In genomic region chr3:33073905-33074265, GRCm38 (mm10) we compare ENCODE assay signal across 17 mouse cellular contexts.
DNase-seq lines count a peak whose midpoint lies in the region; ATAC-seq and TF ChIP-seq lines count a peak whose summit lies in the region.
"Had no signal": no experiment of that assay in that cellular context is flagged by ENCODE, and none has a peak within 500 bp of the region (broad histone marks: within the 10 kb centered on the region; RNA-seq: fewer than 3 reads in every experiment).

No protein-coding gene starts in this region.

- no peaks in the 10 kb centered on the region for H3K9me3 ChIP-seq in forebrain, embryonic 14.5 days (replicated peaks; ENCODE audit: control insufficient read depth, low read length)
- H3K9me3 ChIP-seq in forebrain, postnatal 0 days (ENCODE audit: low read length): no peaks in the 10 kb centered on the region
- H3K9me3 ChIP-seq in lung, embryonic 16.5 days (ENCODE audit: control insufficient read depth, low read length): no peaks in the 10 kb centered on the region
- H3K9me3 ChIP-seq in hindbrain, embryonic 15.5 days: no peaks in the 10 kb centered on the region
- no peaks in the 10 kb centered on the region for H3K9me3 ChIP-seq in midbrain, embryonic 14.5 days (ENCODE audit: control insufficient read depth, low read length)
- no peaks in the 10 kb centered on the region for H3K9me3 ChIP-seq in kidney, embryonic 15.5 days (replicated peaks)

- H3K27me3 ChIP-seq in forebrain, embryonic 14.5 days (replicated peaks; ENCODE audit: control insufficient read depth, insufficient read depth, low read length): no peaks in the 10 kb centered on the region
- H3K27me3 ChIP-seq in forebrain, postnatal 0 days (ENCODE audit: insufficient read depth, low read length): no peaks in the 10 kb centered on the region
- no peaks in the 10 kb centered on the region for H3K27me3 ChIP-seq in lung, embryonic 16.5 days (ENCODE audit: control insufficient read depth, insufficient read depth, low read depth, low read length)
- no peaks in the 10 kb centered on the region for H3K27me3 ChIP-seq in hindbrain, embryonic 15.5 days
- H3K27me3 ChIP-seq in midbrain, embryonic 14.5 days (ENCODE audit: control insufficient read depth, insufficient read depth, low read length): no peaks in the 10 kb centered on the region
- no peaks in the 10 kb centered on the region for H3K27me3 ChIP-seq in kidney, embryonic 15.5 days

- H3K4me3 ChIP-seq in forebrain, embryonic 14.5 days (ENCODE audit: low read depth, low read length): no peak overlapping the region
- H3K4me3 ChIP-seq in forebrain, postnatal 0 days (ENCODE audit: low read depth, low read length): no peak overlapping the region
- no peak overlapping the region for H3K4me3 ChIP-seq in lung, embryonic 16.5 days (ENCODE audit: low read length)
- no peak overlapping the region for H3K4me3 ChIP-seq in hindbrain, embryonic 15.5 days
- H3K4me3 ChIP-seq in midbrain, embryonic 14.5 days (replicated peaks; ENCODE audit: low read depth, low read length): no peak overlapping the region
- no peak overlapping the region for H3K4me3 ChIP-seq in kidney, embryonic 15.5 days (replicated peaks)

- H3K36me3 ChIP-seq in forebrain, embryonic 14.5 days (ENCODE audit: control insufficient read depth, insufficient read depth, low read length): no peaks in the 10 kb centered on the region
- H3K36me3 ChIP-seq in forebrain, postnatal 0 days (ENCODE audit: insufficient read depth): no peaks in the 10 kb centered on the region
- H3K36me3 ChIP-seq in lung, embryonic 16.5 days (ENCODE audit: control insufficient read depth, insufficient read depth, low read length): no peaks in the 10 kb centered on the region
- no peaks in the 10 kb centered on the region for H3K36me3 ChIP-seq in hindbrain, embryonic 15.5 days
- no peaks in the 10 kb centered on the region for H3K36me3 ChIP-seq in midbrain, embryonic 14.5 days (ENCODE audit: control insufficient read depth, insufficient read depth, low read length)
- H3K36me3 ChIP-seq in kidney, embryonic 15.5 days: no peaks in the 10 kb centered on the region

- TF ChIP-seq CTCF in forebrain, postnatal 0 days (IDR thresholded peaks at IDR 0.05; ENCODE audit: low read depth): no peak

- WGBS in forebrain, embryonic 14.5 days: 67% methylated on average over 1 of the region's 1 CpGs
- 68% methylated on average over 1 of the region's 1 CpGs for WGBS in forebrain, postnatal 0 days
- WGBS in lung, embryonic 16.5 days: 68% methylated on average over 1 of the region's 1 CpGs
- WGBS in hindbrain, embryonic 15.5 days: 74% methylated on average over 1 of the region's 1 CpGs
- 89% methylated on average over 1 of the region's 1 CpGs for WGBS in midbrain, embryonic 14.5 days
- 83% methylated on average over 1 of the region's 1 CpGs for WGBS in kidney, embryonic 15.5 days

- H3K4me2 ChIP-seq in forebrain, embryonic 14.5 days (ENCODE audit: low read length): no peak overlapping the region
- H3K4me2 ChIP-seq in forebrain, postnatal 0 days (ENCODE audit: low read depth): no peak overlapping the region
- H3K4me2 ChIP-seq in lung, embryonic 16.5 days (ENCODE audit: low read depth, low read length): no peak overlapping the region
- H3K4me2 ChIP-seq in hindbrain, embryonic 15.5 days: no peak overlapping the region
- H3K4me2 ChIP-seq in midbrain, embryonic 14.5 days (ENCODE audit: low read length): no peak overlapping the region
- H3K4me2 ChIP-seq in kidney, embryonic 15.5 days: no peak overlapping the region
- H3K4me2 ChIP-seq: heart, embryonic 11.5 days had no signal

- DNase-seq in forebrain, embryonic 14.5 days (ENCODE audit: low spot score): no peak
- DNase-seq in forebrain, postnatal 0 days: no peak
- DNase-seq in lung, postnatal 10 days: no peak
- no peak for DNase-seq in midbrain, embryonic 14.5 days
- DNase-seq: cerebellum, adult 11-12 months; cerebellum, postnatal 25 days; embryo, embryonic 11 days; heart, postnatal 10 days; kidney, adult 18-20 months; kidney, postnatal 10 days; liver had no signal

- H3K27ac ChIP-seq in forebrain, embryonic 14.5 days (ENCODE audit: low read depth, low read length): no peak overlapping the region
- no peak overlapping the region for H3K27ac ChIP-seq in forebrain, postnatal 0 days (ENCODE audit: low read depth, low read length)
- H3K27ac ChIP-seq in lung, embryonic 16.5 days (ENCODE audit: low read length): no peak overlapping the region
- H3K27ac ChIP-seq in hindbrain, embryonic 15.5 days (replicated peaks): peak overlapping the region; percentile 51; the same call in 1 of the 2 replicates
- no peak overlapping the region for H3K27ac ChIP-seq in midbrain, embryonic 14.5 days (replicated peaks; ENCODE audit: low read depth, low read length)
- H3K27ac ChIP-seq in kidney, embryonic 15.5 days: no peak overlapping the region
- H3K27ac ChIP-seq: macrophage; stomach, postnatal 0 days had no signal

- peaks cover 9% of the 10 kb centered on the region; the same call in 1 of the 2 replicates for H3K4me1 ChIP-seq in forebrain, embryonic 14.5 days (ENCODE audit: control insufficient read depth, insufficient read depth, low read length)
- H3K4me1 ChIP-seq in forebrain, postnatal 0 days (ENCODE audit: insufficient read depth): no peaks in the 10 kb centered on the region
- no peaks in the 10 kb centered on the region for H3K4me1 ChIP-seq in lung, embryonic 16.5 days (replicated peaks; ENCODE audit: control insufficient read depth, insufficient read depth, low read length)
- H3K4me1 ChIP-seq in hindbrain, embryonic 15.5 days (replicated peaks): peaks cover 9% of the 10 kb centered on the region
- no peaks in the 10 kb centered on the region; the same call in 1 of the 2 replicates for H3K4me1 ChIP-seq in midbrain, embryonic 14.5 days (ENCODE audit: control insufficient read depth, insufficient read depth, low read length)
- no peaks in the 10 kb centered on the region for H3K4me1 ChIP-seq in kidney, embryonic 15.5 days

- H3K9ac ChIP-seq in forebrain, embryonic 14.5 days (ENCODE audit: low read length): no peak overlapping the region
- H3K9ac ChIP-seq in forebrain, postnatal 0 days: no peak overlapping the region
- no peak overlapping the region for H3K9ac ChIP-seq in lung, embryonic 16.5 days (ENCODE audit: low read length)
- no peak overlapping the region for H3K9ac ChIP-seq in hindbrain, embryonic 15.5 days
- no peak overlapping the region for H3K9ac ChIP-seq in midbrain, embryonic 14.5 days (replicated peaks; ENCODE audit: low read length)
- no peak overlapping the region for H3K9ac ChIP-seq in kidney, embryonic 15.5 days

- ATAC-seq in forebrain, embryonic 14.5 days: peak; percentile 47; the same call in 1 of the 2 replicates
- no peak for ATAC-seq in forebrain, postnatal 0 days
- ATAC-seq in lung, embryonic 16.5 days (ENCODE audit: low read depth): peak; percentile 20; the same call in 1 of the 2 replicates
- ATAC-seq in hindbrain, embryonic 15.5 days (ENCODE audit: low FRiP score, low read depth): no peak
- 0 out of 2 replicates have a peak, but pooled peaks have one; percentile 47 for ATAC-seq in midbrain, embryonic 14.5 days (ENCODE audit: low FRiP score, low TSS enrichment)
- no peak for ATAC-seq in kidney, embryonic 15.5 days (replicated peaks; ENCODE audit: low FRiP score)

Comparison
In these comparisons a context has a peak if more than half of its experiments do, and no peak if none do; other contexts are left out.
1. ATAC-seq: peak in forebrain, embryonic 14.5 days (single experiment), lung, embryonic 16.5 days (single experiment) and midbrain, embryonic 14.5 days (single experiment); none in forebrain, postnatal 0 days (single experiment), hindbrain, embryonic 15.5 days (single experiment) and kidney, embryonic 15.5 days (single experiment).